9 mouse cellular contexts compared by ENCODE assay signal in genomic region chr10:117860958-117861357, GRCm38 (mm10). TPM values are rescaled to one million over a fixed set of nuclear protein-coding genes. Genes with fewer than 3 reads are reported as not detected.
A peak's percentile ranks its signal among the peaks of the same experiment; 100 is the strongest.
DNase-seq lines count a peak whose midpoint lies in the region; ATAC-seq and TF ChIP-seq lines count a peak whose summit lies in the region.
"Had no signal": no experiment of that assay in that cellular context is flagged by ENCODE, and none has a peak within 500 bp of the region (broad histone marks: within the 10 kb centered on the region; RNA-seq: fewer than 3 reads in every experiment).

No protein-coding gene starts in this region.

- 82% methylated on average over 16 of the region's 16 CpGs for WGBS in stomach, embryonic 16.5 days
- 76% methylated on average over 16 of the region's 16 CpGs for WGBS in cerebellum, adult 2 months

- intact Hi-C loops in heart, postnatal 10 days (cut with DNase I), result loop anchor here (5.0 kb wide), 1 partner anchor 266 kb away; no protein-coding TSS in a partner anchor
- intact Hi-C loops in heart, postnatal 25 days (cut with DNase I), result no loop called here

- TF ChIP-seq POLR2A in cerebellum, adult 2 months (IDR thresholded peaks at IDR 0.05; ENCODE audit: borderline replicate concordance, insufficient read depth, low read length), result no peak

- TF ChIP-seq CTCF in cerebellum, adult 2 months (IDR thresholded peaks at IDR 0.05; ENCODE audit: borderline replicate concordance, insufficient read depth, low read depth, low read length), result no peak
- TF ChIP-seq CTCF in layer of hippocampus, adult 2 months (conservative IDR thresholded peaks at IDR 0.05), result no peak

- no peaks in the 10 kb centered on the region for H3K9me3 ChIP-seq in stomach, embryonic 16.5 days (replicated peaks; ENCODE audit: control insufficient read depth, low read length)

- H3K9ac ChIP-seq in stomach, embryonic 16.5 days (ENCODE audit: low read length), result no peak overlapping the region

- H3K27ac ChIP-seq in stomach, embryonic 16.5 days (ENCODE audit: low read length), result no peak overlapping the region
- H3K27ac ChIP-seq in cerebellum, adult 2 months (ENCODE audit: insufficient read depth, low read length), result no peak overlapping the region
- H3K27ac ChIP-seq in layer of hippocampus, adult 2 months, result no peak overlapping the region

- H3K27me3 ChIP-seq in stomach, embryonic 16.5 days (ENCODE audit: control insufficient read depth, insufficient read depth, low read length), result no peaks in the 10 kb centered on the region
- H3K27me3 ChIP-seq in cerebellum, adult 2 months (ENCODE audit: control insufficient read depth, insufficient read depth, low read length), result no peaks in the 10 kb centered on the region

- H3K4me2 ChIP-seq in stomach, embryonic 16.5 days (ENCODE audit: low read depth, low read length), result no peak overlapping the region

- no peak overlapping the region for H3K4me3 ChIP-seq in stomach, embryonic 16.5 days (replicated peaks; ENCODE audit: low read length)
- no peak overlapping the region for H3K4me3 ChIP-seq in cerebellum, adult 2 months (replicated peaks; ENCODE audit: insufficient read depth, low read depth, low read length)
- no peak overlapping the region for H3K4me3 ChIP-seq in layer of hippocampus, adult 2 months

- H3K4me1 ChIP-seq in stomach, embryonic 16.5 days (ENCODE audit: control insufficient read depth, insufficient read depth, low read length), result no peaks in the 10 kb centered on the region
- no peaks in the 10 kb centered on the region for H3K4me1 ChIP-seq in cerebellum, adult 2 months (ENCODE audit: control insufficient read depth, insufficient read depth, low read length)

- 0 out of 2 replicates have a peak, but pooled peaks have one; percentile 21 for ATAC-seq in stomach, embryonic 16.5 days (ENCODE audit: insufficient read depth, low FRiP score)

- no peaks in the 10 kb centered on the region for H3K36me3 ChIP-seq in stomach, embryonic 16.5 days (ENCODE audit: control insufficient read depth, insufficient read depth, low read length)

- peak; percentile 20 for DNase-seq in heart, adult 8-10 months (ENCODE audit: low spot score)
- no peak for DNase-seq in heart, postnatal 10 days
- peak; percentile 11 for DNase-seq in heart, postnatal 25 days (ENCODE audit: low spot score)
- peak; percentile 79 for DNase-seq in lung, postnatal 25 days (ENCODE audit: low spot score)
- DNase-seq in cerebellum, adult 2 months, result no peak
- no peak for DNase-seq in layer of hippocampus, adult 2 months (ENCODE audit: low spot score in 2 of 2)
- no peak for DNase-seq in cerebellum, postnatal 25 days
- DNase-seq: gastrocnemius, postnatal 25 days had no signal

RNA-seq across cellular contexts. Expression of gene Rap1b, which starts 15.1 kb away (rescaled TPM):
- total RNA-seq in heart, adult 8-10 months (2022), result 10 to 100 TPM; 38.8 to 47.5 (median 44.8) TPM
- total RNA-seq in heart, postnatal 10 days (2021), result 10 to 100 TPM; 89.8 to 96.6 TPM
- total RNA-seq in heart, postnatal 25 days (2021), result 10 to 100 TPM; 48.1 to 56.8 TPM
- polyA plus RNA-seq in stomach, embryonic 16.5 days (2015; fragmentation: Nextera tagmentation; extraction: Ambion mirVana), result 166 and 176 TPM in 2 replicates
- 48.8 and 49.1 TPM in 2 replicates for polyA plus RNA-seq in cerebellum, adult 2 months (2012; rRNA removed)
- total RNA-seq in layer of hippocampus, adult 2 months (2021), result 10 to 100 TPM; 55.7 to 58.5 TPM

Comparison
In these comparisons a context has a peak if more than half of its experiments do, and no peak if none do; other contexts are left out.
1. DNase-seq: peak in heart, adult 8-10 months (single experiment), heart, postnatal 25 days (single experiment) and lung, postnatal 25 days (single experiment); none in heart, postnatal 10 days (0 of 2), cerebellum, adult 2 months (0 of 2), layer of hippocampus, adult 2 months (0 of 2) and cerebellum, postnatal 25 days (0 of 2).